Mouse (Mus musculus): ENCODE results near the gene Heg1.

DNA sequence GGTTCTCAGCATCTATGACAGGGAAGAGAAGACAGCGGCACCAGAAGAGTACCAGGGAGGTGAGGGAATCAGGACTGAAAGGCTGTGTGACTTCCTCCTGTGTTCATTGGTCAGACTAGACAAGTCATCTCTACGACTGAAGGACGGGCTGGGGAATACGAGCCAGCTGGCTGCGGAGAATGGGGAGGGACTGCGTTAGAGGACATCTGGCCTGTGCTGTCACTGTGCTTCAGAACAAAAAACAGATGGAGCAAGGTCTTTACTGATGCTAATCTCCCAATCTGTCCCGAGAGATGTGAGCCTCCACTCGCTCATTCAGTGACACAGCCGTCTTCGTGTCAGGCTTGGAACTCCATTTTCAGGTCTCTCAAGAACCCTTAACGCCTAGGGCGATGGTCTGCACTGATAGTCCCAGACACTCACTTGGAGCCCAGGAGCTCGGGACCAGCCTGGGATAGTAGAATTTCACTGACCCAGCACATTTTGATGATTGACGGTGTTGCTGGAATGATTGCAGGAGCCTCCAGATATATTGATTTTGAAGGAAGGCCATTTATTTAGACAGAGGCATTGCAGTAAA is 10.6 kb upstream of the Heg1 start:
- TF ChIP-seq CTCF (IDR thresholded peaks at IDR 0.05; ENCODE audit: low read depth) (no peak), EP300 (IDR thresholded peaks at IDR 0.05; ENCODE audit: low read depth) (no peak)
